In genomic region chr4:134166906-134167305, GRCm38 (mm10) we compare ENCODE assay signal across 24 mouse cellular contexts. TPM values are rescaled to one million over a fixed set of nuclear protein-coding genes. Genes with fewer than 3 reads are reported as not detected.
DNase-seq lines count a peak whose midpoint lies in the region; ATAC-seq and TF ChIP-seq lines count a peak whose summit lies in the region.
"Had no signal": no experiment of that assay in that cellular context is flagged by ENCODE, and none has a peak within 500 bp of the region (broad histone marks: within the 10 kb centered on the region; RNA-seq: fewer than 3 reads in every experiment).

No protein-coding gene starts in this region.

- H3K4me1 ChIP-seq in liver, adult 2 months (ENCODE audit: control insufficient read depth, insufficient read depth, low read length): peaks cover 2% of the 10 kb centered on the region; the same call in 1 of the 2 replicates
- peaks cover 27% of the 10 kb centered on the region for H3K4me1 ChIP-seq in liver, embryonic 12.5 days
- H3K4me1 ChIP-seq in forebrain, embryonic 10.5 days: no peaks in the 10 kb centered on the region
- H3K4me1 ChIP-seq: hindbrain, embryonic 12.5 days; limb, embryonic 15.5 days; midbrain, embryonic 10.5 days had no signal

- no peak overlapping the region for H3K4me3 ChIP-seq in gastrocnemius, adult 2 months
- H3K4me3 ChIP-seq in liver, adult 2 months (ENCODE audit: insufficient read depth, low read depth, low read length): no peak overlapping the region
- H3K4me3 ChIP-seq in liver, embryonic 12.5 days: no peak overlapping the region
- H3K4me3 ChIP-seq in forebrain, embryonic 10.5 days: no peak overlapping the region
- H3K4me3 ChIP-seq: erythroblast, embryonic 14.5 days; heart, embryonic 15.5 days; hindbrain, embryonic 12.5 days; limb, embryonic 15.5 days; midbrain, embryonic 10.5 days had no signal

- H3K79me2 ChIP-seq in liver, adult 2 months (ENCODE audit: control insufficient read depth, insufficient read depth, low read length): peaks cover 4% of the 10 kb centered on the region; the same call in 1 of the 2 replicates

- H3K27me3 ChIP-seq in liver, adult 2 months (ENCODE audit: control insufficient read depth, insufficient read depth, low read length): no peaks in the 10 kb centered on the region
- H3K27me3 ChIP-seq in liver, embryonic 12.5 days (replicated peaks): no peaks in the 10 kb centered on the region
- H3K27me3 ChIP-seq in forebrain, embryonic 10.5 days (ENCODE audit: poor library complexity, severe bottlenecking): no peaks in the 10 kb centered on the region
- H3K27me3 ChIP-seq: heart, embryonic 15.5 days; hindbrain, embryonic 12.5 days; limb, embryonic 15.5 days had no signal

- TF ChIP-seq POLR2A in liver, adult 2 months (IDR thresholded peaks at IDR 0.05; ENCODE audit: extremely low read depth, insufficient read depth, low read length): no peak

- no peak for DNase-seq in gastrocnemius, adult 2 months
- no peak for DNase-seq in gastrocnemius, postnatal 14 days
- DNase-seq in liver, adult 2 months (ENCODE audit: extremely low read depth, low read depth, low spot score): no peak
- DNase-seq in NIH3T3 (ENCODE audit: low read depth): peak; percentile 8
- DNase-seq in forebrain, embryonic 10.5 days (ENCODE audit: extremely low spot score, low spot score): no peak
- no peak for DNase-seq in neural tube, embryonic 10.5 days (ENCODE audit: extremely low spot score, low spot score)
- DNase-seq: adrenal gland, adult 2 months; cerebellum, adult 11 months; heart, adult 18-20 months; kidney, adult 11 months; kidney, postnatal 25 days; lung, postnatal 36 days had no signal

- no peak overlapping the region for H3K4me2 ChIP-seq in liver, embryonic 12.5 days
- H3K4me2 ChIP-seq: heart, embryonic 15.5 days; hindbrain, embryonic 12.5 days; limb, embryonic 15.5 days had no signal

- intact Hi-C loops in gastrocnemius, adult 2 months (cut with DNase I): no loop called here
- intact Hi-C loops in gastrocnemius, postnatal 14 days (cut with DNase I; ENCODE audit: low total_unique reads): no loop called here

- H3K27ac ChIP-seq in gastrocnemius, adult 2 months: no peak overlapping the region
- H3K27ac ChIP-seq in liver, adult 2 months (replicated peaks; ENCODE audit: insufficient read depth, low read depth, low read length): no peak overlapping the region
- no peak overlapping the region for H3K27ac ChIP-seq in liver, embryonic 12.5 days
- H3K27ac ChIP-seq in forebrain, embryonic 10.5 days: no peak overlapping the region
- H3K27ac ChIP-seq: heart, embryonic 15.5 days; hindbrain, embryonic 12.5 days; limb, embryonic 15.5 days; midbrain, embryonic 10.5 days had no signal

- WGBS in liver, adult 2 months: 90% methylated on average over 3 of the region's 3 CpGs
- 87% methylated on average over 3 of the region's 3 CpGs for WGBS in liver, embryonic 12.5 days (ENCODE audit: insufficient replicate concordance)
- 94% methylated on average over 3 of the region's 3 CpGs for whole genome bisulfite sequencing in forebrain, embryonic 10.5 days

- H3K9ac ChIP-seq in liver, adult 2 months (ENCODE audit: low read depth, low read length): no peak overlapping the region
- no peak overlapping the region for H3K9ac ChIP-seq in liver, embryonic 12.5 days
- H3K9ac ChIP-seq: heart, embryonic 15.5 days; hindbrain, embryonic 12.5 days; limb, embryonic 15.5 days had no signal

- TF ChIP-seq CTCF in gastrocnemius, adult 2 months (IDR thresholded peaks at IDR 0.05): peak; percentile 26; the same call in 1 of the 2 replicates
- peak; percentile 14; the same call in 1 of the 2 replicates for TF ChIP-seq CTCF in liver, adult 2 months (IDR thresholded peaks at IDR 0.05; ENCODE audit: low read depth, low read length)

- ATAC-seq in liver, embryonic 12.5 days: no peak
- ATAC-seq in monocyte, adult 5-6 weeks (replicated peaks; ENCODE audit: insufficient number of reproducible peaks, low FRiP score, low TSS enrichment, poor library complexity, severe bottlenecking): peak; percentile 71

- peaks cover 22% of the 10 kb centered on the region for H3K36me3 ChIP-seq in liver, adult 2 months (ENCODE audit: control insufficient read depth, insufficient read depth, low read length)
- H3K36me3 ChIP-seq in liver, embryonic 12.5 days: peaks cover 55% of the 10 kb centered on the region
- H3K36me3 ChIP-seq in forebrain, embryonic 10.5 days (replicated peaks): peaks cover 62% of the 10 kb centered on the region

- no peaks in the 10 kb centered on the region for H3K9me3 ChIP-seq in liver, embryonic 12.5 days (replicated peaks)
- no peaks in the 10 kb centered on the region for H3K9me3 ChIP-seq in forebrain, embryonic 10.5 days
- H3K9me3 ChIP-seq: heart, embryonic 15.5 days; hindbrain, embryonic 12.5 days; limb, embryonic 15.5 days; midbrain, embryonic 10.5 days had no signal

RNA-seq across cellular contexts. Expression of gene Cep85, which starts 20.0 kb away (rescaled TPM):
- 10 to 100 TPM; 60.1 to 73.8 TPM for total RNA-seq in gastrocnemius, adult 2 months (2021)
- 10 to 100 TPM; 31.9 to 49.8 TPM for total RNA-seq in gastrocnemius, postnatal 14 days (2021)
- total RNA-seq in liver, adult 2 months (2014; rRNA removed): 99.8 and 108 TPM in 2 replicates
- polyA plus RNA-seq in liver, adult 2 months (2012; rRNA removed): 50.5 and 61.5 TPM in 2 replicates
- polyA plus RNA-seq in liver, embryonic 12.5 days (2016; fragmentation: Nextera tagmentation; extraction: Ambion mirVana): 37.5 and 38.0 TPM in 2 replicates
- 21.6 to 36.1 TPM (median 24.2 TPM) in 3 replicates for total RNA-seq in monocyte, adult 5-6 weeks (2017)
- polyA plus RNA-seq in forebrain, embryonic 10.5 days (2016; fragmentation: Nextera tagmentation; extraction: Ambion mirVana): 34.3 and 35.5 TPM in 2 replicates

RNA-seq across cellular contexts. Expression of gene Gm7534, which starts 35.9 kb away (rescaled TPM):
- not detected for total RNA-seq in gastrocnemius, adult 2 months (2021)
- total RNA-seq in gastrocnemius, postnatal 14 days (2021): not detected
- not detected in 2 replicates for total RNA-seq in liver, adult 2 months (2014; rRNA removed)
- polyA plus RNA-seq in liver, adult 2 months (2012; rRNA removed): not detected in 2 replicates
- polyA plus RNA-seq in liver, embryonic 12.5 days (2016; fragmentation: Nextera tagmentation; extraction: Ambion mirVana): not detected in 2 replicates
- total RNA-seq in monocyte, adult 5-6 weeks (2017): not detected in 3 replicates
- not detected in 2 replicates for polyA plus RNA-seq in forebrain, embryonic 10.5 days (2016; fragmentation: Nextera tagmentation; extraction: Ambion mirVana)
- total RNA-seq: adrenal gland, adult 2 months; gastrocnemius, adult 8-10 months; heart, adult 18-20 months; layer of hippocampus, postnatal 14 days; left cerebral cortex, postnatal 14 days had no signal
- polyA plus RNA-seq: adrenal gland, adult 2 months; brain, embryonic 14.5 days; erythroblast, embryonic 14.5 days; heart, embryonic 15.5 days; hindbrain, embryonic 12.5 days; limb, embryonic 15.5 days; midbrain, embryonic 10.5 days; neural tube, embryonic 14.5 days had no signal

RNA-seq across cellular contexts. Expression of gene Sh3bgrl3, which starts 38.3 kb away (rescaled TPM):
- 10 to 100 TPM; 12.2 to 27.1 TPM for total RNA-seq in gastrocnemius, adult 2 months (2021)
- total RNA-seq in gastrocnemius, postnatal 14 days (2021): 10 to 100 TPM; 30.4 to 37.5 TPM
- total RNA-seq in liver, adult 2 months (2014; rRNA removed): 6.0 and 10.3 TPM in 2 replicates
- 36.6 and 45.0 TPM in 2 replicates for polyA plus RNA-seq in liver, adult 2 months (2012; rRNA removed)
- 187 and 205 TPM in 2 replicates for polyA plus RNA-seq in liver, embryonic 12.5 days (2016; fragmentation: Nextera tagmentation; extraction: Ambion mirVana)
- total RNA-seq in monocyte, adult 5-6 weeks (2017): 320 to 400 TPM (median 328 TPM) in 3 replicates
- 267 and 270 TPM in 2 replicates for polyA plus RNA-seq in forebrain, embryonic 10.5 days (2016; fragmentation: Nextera tagmentation; extraction: Ambion mirVana)
